Mouse (Mus musculus): Measurements from ENCODE around the gene Tmem243. TPM values are rescaled to one million over a fixed set of nuclear protein-coding genes. Genes with fewer than 3 reads are reported as not detected.
"Not testable (repeated sequence)": the region's sequence is repeated elsewhere in the genome, so short reads cannot be mapped to it uniquely, and the experiment has no call there.

Tmem243 gene
- polyA plus RNA-seq, 1 experiment from 2014 or later: 31.2 TPM

DNA sequence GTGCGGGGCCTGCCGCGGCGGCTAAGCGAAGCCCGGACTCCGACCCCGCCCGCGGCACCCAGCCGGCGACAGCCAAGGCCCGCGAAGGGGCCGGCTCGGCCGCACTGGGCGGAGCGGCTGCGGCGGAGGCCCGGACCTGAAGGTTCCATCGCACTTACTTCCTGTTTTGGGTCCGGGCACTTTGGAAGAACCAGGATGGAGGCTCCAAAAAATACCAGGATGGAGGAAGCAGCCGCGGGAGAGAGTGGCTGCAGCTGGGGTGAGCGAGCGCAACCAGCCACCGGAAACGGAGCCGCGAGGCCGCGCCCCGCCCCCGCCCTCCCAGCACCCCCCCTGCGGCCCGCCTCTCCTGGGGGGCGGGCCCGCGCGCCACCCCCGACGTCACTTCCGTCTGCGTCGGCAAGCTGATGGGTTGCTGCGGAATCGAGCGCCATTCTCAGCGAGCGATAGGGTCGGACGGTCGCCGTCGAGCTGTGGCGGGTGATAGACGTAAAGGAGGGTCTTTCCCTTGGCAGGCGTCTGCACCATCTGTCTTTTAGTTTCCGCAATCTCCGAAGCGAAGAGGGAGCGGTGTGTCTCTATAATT lies 61.1 kb downstream of the Tmem243 start, which contains the start of gene Dmtf1:
Gene Dmtf1 (minus strand): TSS at position 321 of the 586 bp plus-strand sequence.
- Histone ChIP-seq H3K9ac (peak within 1 kb of the TSS; percentile 96), H3K9me3 (ENCODE audit: low read depth, low read length) (no peaks in the 10 kb centered on the region), H3K4me2 (peak within 1 kb of the TSS; percentile 83), H3K4me3 (ENCODE audit: low read depth, low read length) (peak within 1 kb of the TSS; percentile 92), H3K27ac (ENCODE audit: low read depth) (peak within 1 kb of the TSS; percentile 100), H3K36me3 (ENCODE audit: insufficient read depth) (0 out of 2 replicates have a peak, but pooled peaks cover 2% of the 10 kb centered on the region), H3K27me3 (ENCODE audit: insufficient read depth, low read length) (no peaks in the 10 kb centered on the region), H3K4me1 (ENCODE audit: insufficient read depth) (peaks cover 4% of the 10 kb centered on the region; the same call in 1 of the 2 replicates)
- under 1% methylated on average over 58 of the region's 64 CpGs for WGBS
- peak; percentile 95 for DNase-seq
- TF ChIP-seq CTCF (IDR thresholded peaks at IDR 0.05; ENCODE audit: low read depth): no peak
- ATAC-seq (ENCODE audit: insufficient read depth): peak; percentile 97

- peak overlapping the region; percentile 83 for H3K4me2 ChIP-seq
- peak overlapping the region; percentile 100 for H3K27ac ChIP-seq (ENCODE audit: low read depth)
- H3K4me1 ChIP-seq (ENCODE audit: insufficient read depth): peaks cover 4% of the 10 kb centered on the region; the same call in 1 of the 2 replicates
- peak overlapping the region; percentile 96 for H3K9ac ChIP-seq
- 8% methylated on average over 7 of the region's 7 CpGs for WGBS
- H3K27me3 ChIP-seq (ENCODE audit: insufficient read depth, low read length): no peaks in the 10 kb centered on the region
- TF ChIP-seq CTCF (IDR thresholded peaks at IDR 0.05; ENCODE audit: low read depth): no peak
- DNase-seq: peak; percentile 56
- peak; percentile 30; the same call in 1 of the 2 replicates for ATAC-seq (ENCODE audit: insufficient read depth)
- H3K4me3 ChIP-seq (ENCODE audit: low read depth, low read length): peak overlapping the region; percentile 92
- H3K36me3 ChIP-seq (ENCODE audit: insufficient read depth): 0 out of 2 replicates have a peak, but pooled peaks cover 2% of the 10 kb centered on the region
- no peaks in the 10 kb centered on the region for H3K9me3 ChIP-seq (ENCODE audit: low read depth, low read length)
Observed at GRCm38 (mm10) chr5:9162088-9162487, 61.6 kb downstream of the Tmem243 start.

- H3K36me3 ChIP-seq (ENCODE audit: insufficient read depth): 0 out of 2 replicates have a peak, but pooled peaks cover 2% of the 10 kb centered on the region
- no peak for TF ChIP-seq CTCF (IDR thresholded peaks at IDR 0.05; ENCODE audit: low read depth)
- DNase-seq: no peak
- H3K9me3 ChIP-seq (ENCODE audit: low read depth, low read length): no peaks in the 10 kb centered on the region
- no peak overlapping the region for H3K4me2 ChIP-seq
- peaks cover 4% of the 10 kb centered on the region; the same call in 1 of the 2 replicates for H3K4me1 ChIP-seq (ENCODE audit: insufficient read depth)
- H3K9ac ChIP-seq: no peak overlapping the region
- 89% methylated on average over 3 of the region's 3 CpGs for WGBS
- ATAC-seq (ENCODE audit: insufficient read depth): no peak
- no peak overlapping the region for H3K27ac ChIP-seq (ENCODE audit: low read depth)
- H3K27me3 ChIP-seq (ENCODE audit: insufficient read depth, low read length): no peaks in the 10 kb centered on the region
- no peak overlapping the region for H3K4me3 ChIP-seq (ENCODE audit: low read depth, low read length)
Observed at GRCm38 (mm10) chr5:9163411-9163810, 62.9 kb downstream of the Tmem243 start.

DNA sequence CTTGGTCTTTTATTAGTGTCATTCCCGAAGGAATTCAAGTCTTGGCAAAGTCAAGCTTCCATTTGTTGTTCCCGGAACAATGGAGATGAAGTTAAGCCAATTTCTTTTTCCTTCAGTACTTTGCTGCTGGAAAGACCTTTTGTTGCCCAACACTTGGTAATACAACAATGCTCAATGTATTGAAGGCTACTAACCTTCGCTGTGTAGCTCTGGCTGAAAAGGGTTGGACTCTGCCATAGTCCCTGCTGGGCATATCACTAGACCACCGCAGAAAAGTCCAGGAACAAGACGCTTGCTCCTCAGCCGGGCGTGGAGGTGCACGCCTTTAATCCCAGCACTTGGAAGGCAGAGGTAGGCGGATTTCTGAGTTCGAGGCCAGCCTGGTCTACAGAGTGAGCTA lies 64.7 kb downstream of the Tmem243 start:
- H3K36me3 ChIP-seq (ENCODE audit: insufficient read depth); DNase-seq; H3K9me3 ChIP-seq (ENCODE audit: low read depth, low read length); H3K27me3 ChIP-seq (ENCODE audit: insufficient read depth, low read length); H3K4me1 ChIP-seq (ENCODE audit: insufficient read depth); ATAC-seq (ENCODE audit: insufficient read depth); H3K4me3 ChIP-seq (ENCODE audit: low read depth, low read length); H3K9ac ChIP-seq; H3K4me2 ChIP-seq; H3K27ac ChIP-seq (ENCODE audit: low read depth): not testable (repeated sequence)
- 91% methylated on average over 10 of the region's 10 CpGs for WGBS

- H3K27me3 ChIP-seq (ENCODE audit: insufficient read depth, low read length): no peaks in the 10 kb centered on the region
- ATAC-seq (ENCODE audit: insufficient read depth) (no peak), DNase-seq (no peak)
- H3K4me3 ChIP-seq (ENCODE audit: low read depth, low read length): no peak overlapping the region
- no peaks in the 10 kb centered on the region for H3K36me3 ChIP-seq (ENCODE audit: insufficient read depth)
- H3K9me3 ChIP-seq (ENCODE audit: low read depth, low read length): no peaks in the 10 kb centered on the region
- H3K9ac ChIP-seq: no peak overlapping the region
- peaks cover 4% of the 10 kb centered on the region; the same call in 1 of the 2 replicates for H3K4me1 ChIP-seq (ENCODE audit: insufficient read depth)
- 64% methylated on average over 8 of the region's 8 CpGs for WGBS
- no peak overlapping the region for H3K27ac ChIP-seq (ENCODE audit: low read depth)
- TF ChIP-seq CTCF (IDR thresholded peaks at IDR 0.05; ENCODE audit: low read depth): no peak
- no peak overlapping the region for H3K4me2 ChIP-seq
Observed at GRCm38 (mm10) chr5:9166366-9166765, 65.9 kb downstream of the Tmem243 start.

- not testable (repeated sequence) for H3K4me3 ChIP-seq (ENCODE audit: low read depth, low read length); H3K36me3 ChIP-seq (ENCODE audit: insufficient read depth); ATAC-seq (ENCODE audit: insufficient read depth); H3K27me3 ChIP-seq (ENCODE audit: insufficient read depth, low read length); H3K9ac ChIP-seq; H3K9me3 ChIP-seq (ENCODE audit: low read depth, low read length); H3K4me2 ChIP-seq; H3K4me1 ChIP-seq (ENCODE audit: insufficient read depth); H3K27ac ChIP-seq (ENCODE audit: low read depth)
- DNase-seq: peak; percentile 50
- 79% methylated on average over 4 of the region's 5 CpGs for WGBS
- peak; percentile 43 for TF ChIP-seq CTCF (IDR thresholded peaks at IDR 0.05; ENCODE audit: low read depth)
Observed at GRCm38 (mm10) chr5:9169328-9170005, 69.0 kb downstream of the Tmem243 start.

DNA sequence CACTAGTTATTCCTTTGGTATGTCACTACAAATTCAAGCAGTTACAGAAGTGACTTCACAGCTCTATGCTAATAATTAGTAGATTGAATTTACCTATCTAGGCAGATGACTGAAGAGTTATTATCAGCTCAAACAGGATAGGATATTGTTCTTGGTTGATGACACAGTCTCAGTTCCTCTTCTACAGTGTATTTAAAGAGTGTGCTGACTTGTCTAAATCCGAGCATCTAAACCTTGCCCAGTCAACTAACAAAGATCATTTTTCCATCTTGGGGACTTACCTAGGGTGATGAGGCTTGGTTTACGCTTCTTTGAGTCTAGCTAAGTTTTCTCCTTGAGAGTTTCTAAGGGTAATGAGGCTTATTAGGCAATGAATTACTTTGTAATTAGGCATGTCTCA lies 72.8 kb downstream of the Tmem243 start:
- no peak for TF ChIP-seq CTCF (IDR thresholded peaks at IDR 0.05; ENCODE audit: low read depth)
- WGBS: 76% methylated on average over 2 of the region's 2 CpGs
- Histone ChIP-seq H3K27ac (ENCODE audit: low read depth) (no peak overlapping the region), H3K36me3 (ENCODE audit: insufficient read depth) (no peaks in the 10 kb centered on the region), H3K9ac (no peak overlapping the region), H3K4me3 (ENCODE audit: low read depth, low read length) (no peak overlapping the region), H3K9me3 (ENCODE audit: low read depth, low read length) (no peaks in the 10 kb centered on the region), H3K4me2 (no peak overlapping the region), H3K4me1 (ENCODE audit: insufficient read depth) (no peaks in the 10 kb centered on the region), H3K27me3 (ENCODE audit: insufficient read depth, low read length) (no peaks in the 10 kb centered on the region)
- ATAC-seq (ENCODE audit: insufficient read depth) (no peak), DNase-seq (no peak)

Measured in lung, embryonic 14.5 days (tissue).